Mouse (Mus musculus): ENCODE results near the gene Kcnd2. TPM values are rescaled to one million over a fixed set of nuclear protein-coding genes. Genes with fewer than 3 reads are reported as not detected.

Kcnd2 gene
- polyA plus RNA-seq, 1 experiment from 2014 or later = 1.6 TPM

- H3K4me2 ChIP-seq (ENCODE audit: low read length) = no peak overlapping the region
- no peaks in the 10 kb centered on the region for H3K27me3 ChIP-seq (replicated peaks; ENCODE audit: control insufficient read depth, insufficient read depth, low read length)
- 74% methylated on average over 1 of the region's 1 CpGs for WGBS
- ATAC-seq (replicated peaks; ENCODE audit: low FRiP score, low TSS enrichment, low read depth) (no peak), DNase-seq (ENCODE audit: low spot score) (no peak)
- H3K36me3 ChIP-seq (ENCODE audit: control insufficient read depth, insufficient read depth, low read length) = no peaks in the 10 kb centered on the region
- H3K4me1 ChIP-seq (replicated peaks; ENCODE audit: control insufficient read depth, insufficient read depth, low read length) = no peaks in the 10 kb centered on the region
- H3K9me3 ChIP-seq (ENCODE audit: control insufficient read depth, low read length) = no peaks in the 10 kb centered on the region
- no peak overlapping the region for H3K9ac ChIP-seq (ENCODE audit: low read length)
- no peak overlapping the region for H3K27ac ChIP-seq (ENCODE audit: low read depth)
- H3K4me3 ChIP-seq (ENCODE audit: low read depth, low read length) = no peak overlapping the region
These were observed 532.2 kb downstream of the Kcnd2 start for GRCm38 (mm10) chr6:21747536-21747935.

- no peak for DNase-seq (ENCODE audit: low spot score)
- H3K9ac ChIP-seq (ENCODE audit: low read length) = no peak overlapping the region
These were observed 552.5 kb downstream of the Kcnd2 start for GRCm38 (mm10) chr6:21767787-21768221.

GRCm38 (mm10) chr6:21768745-21769446 lies 553.6 kb downstream of the Kcnd2 start:
- Histone ChIP-seq H3K27me3 (replicated peaks; ENCODE audit: control insufficient read depth, insufficient read depth, low read length) (no peaks in the 10 kb centered on the region), H3K36me3 (ENCODE audit: control insufficient read depth, insufficient read depth, low read length) (peaks cover 8% of the 10 kb centered on the region), H3K9ac (ENCODE audit: low read length) (no peak overlapping the region), H3K4me3 (ENCODE audit: low read depth, low read length) (no peak overlapping the region), H3K27ac (ENCODE audit: low read depth) (no peak overlapping the region), H3K4me2 (ENCODE audit: low read length) (no peak overlapping the region), H3K9me3 (ENCODE audit: control insufficient read depth, low read length) (no peaks in the 10 kb centered on the region), H3K4me1 (replicated peaks; ENCODE audit: control insufficient read depth, insufficient read depth, low read length) (no peaks in the 10 kb centered on the region)
- no peak for DNase-seq (ENCODE audit: low spot score)
- ATAC-seq (replicated peaks; ENCODE audit: low FRiP score, low TSS enrichment, low read depth) = no peak
- 84% methylated on average over 9 of the region's 9 CpGs for WGBS

More at GRCm38 (mm10) chr6:21767787-21768221, 552.5 kb downstream of the Kcnd2 start:
- H3K4me1 ChIP-seq (replicated peaks; ENCODE audit: control insufficient read depth, insufficient read depth, low read length) = no peaks in the 10 kb centered on the region
- H3K27ac ChIP-seq (ENCODE audit: low read depth) = no peak overlapping the region
- WGBS = 65% methylated on average over 12 of the region's 12 CpGs
- H3K4me3 ChIP-seq (ENCODE audit: low read depth, low read length) = no peak overlapping the region
- no peak overlapping the region for H3K4me2 ChIP-seq (ENCODE audit: low read length)
- ATAC-seq (replicated peaks; ENCODE audit: low FRiP score, low TSS enrichment, low read depth) = no peak
- peaks cover 8% of the 10 kb centered on the region for H3K36me3 ChIP-seq (ENCODE audit: control insufficient read depth, insufficient read depth, low read length)
- no peaks in the 10 kb centered on the region for H3K9me3 ChIP-seq (ENCODE audit: control insufficient read depth, low read length)
- H3K27me3 ChIP-seq (replicated peaks; ENCODE audit: control insufficient read depth, insufficient read depth, low read length) = no peaks in the 10 kb centered on the region

- Histone ChIP-seq H3K4me1 (replicated peaks; ENCODE audit: control insufficient read depth, insufficient read depth, low read length) (no peaks in the 10 kb centered on the region), H3K9ac (ENCODE audit: low read length) (no peak overlapping the region), H3K4me2 (ENCODE audit: low read length) (no peak overlapping the region), H3K9me3 (ENCODE audit: control insufficient read depth, low read length) (no peaks in the 10 kb centered on the region), H3K27me3 (replicated peaks; ENCODE audit: control insufficient read depth, insufficient read depth, low read length) (no peaks in the 10 kb centered on the region), H3K4me3 (ENCODE audit: low read depth, low read length) (no peak overlapping the region), H3K27ac (ENCODE audit: low read depth) (no peak overlapping the region), H3K36me3 (ENCODE audit: control insufficient read depth, insufficient read depth, low read length) (peaks cover 8% of the 10 kb centered on the region)
- WGBS = 83% methylated on average over 1 of the region's 1 CpGs
- DNase-seq (ENCODE audit: low spot score) (no peak), ATAC-seq (replicated peaks; ENCODE audit: low FRiP score, low TSS enrichment, low read depth) (no peak)
These were observed 554.1 kb downstream of the Kcnd2 start for GRCm38 (mm10) chr6:21769447-21769809.

- no peak overlapping the region for H3K9ac ChIP-seq (ENCODE audit: low read length)
These were observed 559.1 kb downstream of the Kcnd2 start for GRCm38 (mm10) chr6:21774213-21774916.

More at GRCm38 (mm10) chr6:21774213-21774916, 559.1 kb downstream of the Kcnd2 start:
- H3K4me2 ChIP-seq (ENCODE audit: low read length) = no peak overlapping the region
- ATAC-seq (replicated peaks; ENCODE audit: low FRiP score, low TSS enrichment, low read depth) (no peak), DNase-seq (ENCODE audit: low spot score) (no peak)
- H3K4me3 ChIP-seq (ENCODE audit: low read depth, low read length) = no peak overlapping the region
- H3K36me3 ChIP-seq (ENCODE audit: control insufficient read depth, insufficient read depth, low read length) = peaks cover 12% of the 10 kb centered on the region
- no peak overlapping the region for H3K27ac ChIP-seq (ENCODE audit: low read depth)
- H3K27me3 ChIP-seq (replicated peaks; ENCODE audit: control insufficient read depth, insufficient read depth, low read length) = no peaks in the 10 kb centered on the region
- 88% methylated on average over 7 of the region's 7 CpGs for WGBS
- H3K9me3 ChIP-seq (ENCODE audit: control insufficient read depth, low read length) = no peaks in the 10 kb centered on the region
- H3K4me1 ChIP-seq (replicated peaks; ENCODE audit: control insufficient read depth, insufficient read depth, low read length) = no peaks in the 10 kb centered on the region
